In the genomic region with DNA sequence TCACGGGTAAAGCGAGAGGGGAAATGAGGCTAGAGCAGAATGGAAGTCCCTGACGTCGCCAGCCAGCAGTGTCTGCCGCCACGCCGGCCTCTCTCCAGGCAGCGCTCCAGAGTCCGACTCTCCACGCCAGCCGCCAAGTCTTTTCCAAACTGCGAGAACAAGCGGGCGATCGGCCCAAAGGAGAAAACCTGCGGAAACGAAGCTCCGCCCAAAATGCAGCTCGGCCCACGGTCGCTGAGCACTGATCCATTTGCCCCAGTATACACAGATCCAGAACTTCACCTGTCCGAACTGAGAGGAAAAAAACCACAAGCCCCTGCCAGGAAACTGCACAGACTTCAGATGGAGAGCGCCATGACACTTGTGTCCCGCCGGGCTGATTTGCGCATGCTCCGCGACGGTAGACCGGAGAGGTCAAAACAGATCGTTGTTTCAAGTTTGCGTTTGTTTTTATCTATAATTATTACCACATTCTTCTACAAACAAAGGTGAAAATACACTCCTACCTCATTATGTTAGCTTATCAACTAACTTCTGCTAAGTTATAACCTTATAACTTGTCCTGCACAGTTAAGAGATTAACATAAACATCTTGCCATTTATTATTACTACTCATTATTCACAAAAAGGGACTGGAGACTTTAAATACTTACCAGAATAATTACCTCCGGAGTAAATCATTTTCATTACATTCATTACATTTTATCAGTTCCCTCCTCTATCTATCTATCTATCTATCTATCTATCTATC, we compare ENCODE assay signal across 8 mouse cellular contexts. TPM values are rescaled to one million over a fixed set of nuclear protein-coding genes. Genes with fewer than 3 reads are reported as not detected.
A peak's percentile ranks its signal among the peaks of the same experiment; 100 is the strongest.
DNase-seq lines count a peak whose midpoint lies in the region; ATAC-seq and TF ChIP-seq lines count a peak whose summit lies in the region.

Gene Cdkal1, minus strand, starts transcription at position 394 of the 751 bp plus-strand sequence.

- peak within 1 kb of the TSS; percentile 83 for H3K4me3 ChIP-seq in forebrain, embryonic 11.5 days (ENCODE audit: low read depth, low read length)
- peak within 1 kb of the TSS; percentile 90 for H3K4me3 ChIP-seq in heart, postnatal 0 days (ENCODE audit: low read depth, low read length)
- H3K4me3 ChIP-seq in liver, embryonic 16.5 days (ENCODE audit: low read depth, low read length) = peak within 1 kb of the TSS; percentile 83
- H3K4me3 ChIP-seq in neural tube, embryonic 13.5 days = peak within 1 kb of the TSS; percentile 81
- H3K4me3 ChIP-seq in testis, adult 2 months (ENCODE audit: control insufficient read depth, low read depth, low read length) = peak within 1 kb of the TSS; percentile 99

- no peaks in the 10 kb centered on the region; the same call in 1 of the 2 replicates for H3K36me3 ChIP-seq in forebrain, embryonic 11.5 days (ENCODE audit: control insufficient read depth, insufficient read depth, low read length)
- H3K36me3 ChIP-seq in heart, postnatal 0 days (replicated peaks; ENCODE audit: control insufficient read depth, insufficient read depth, low read length) = 0 out of 2 replicates have a peak, but pooled peaks cover 8% of the 10 kb centered on the region
- H3K36me3 ChIP-seq in liver, embryonic 16.5 days (ENCODE audit: control insufficient read depth, insufficient read depth) = no peaks in the 10 kb centered on the region
- no peaks in the 10 kb centered on the region for H3K36me3 ChIP-seq in neural tube, embryonic 13.5 days
- H3K36me3 ChIP-seq in testis, adult 2 months (ENCODE audit: control insufficient read depth, insufficient read depth, low read length) = no peaks in the 10 kb centered on the region

- TF ChIP-seq CTCF in heart, postnatal 0 days (IDR thresholded peaks at IDR 0.05; ENCODE audit: low read depth) = no peak
- no peak for TF ChIP-seq CTCF in testis, adult 2 months (IDR thresholded peaks at IDR 0.05; ENCODE audit: control insufficient read depth, insufficient read depth, insufficient replicate concordance, low read depth, low read length)

- peak within 1 kb of the TSS; percentile 84 for H3K9ac ChIP-seq in forebrain, embryonic 11.5 days (ENCODE audit: low read length)
- H3K9ac ChIP-seq in heart, postnatal 0 days (replicated peaks; ENCODE audit: low read depth, low read length) = peak within 1 kb of the TSS; percentile 89
- peak within 1 kb of the TSS; percentile 84 for H3K9ac ChIP-seq in liver, embryonic 16.5 days (ENCODE audit: low read depth, low read length)
- H3K9ac ChIP-seq in neural tube, embryonic 13.5 days = peak within 1 kb of the TSS; percentile 81

- peak; percentile 58 to 67 for DNase-seq in CD8-positive naive resting alpha-beta T cell, adult 2 months (ENCODE audit: low read depth in 2 of 2, low spot score in 2 of 2)
- DNase-seq in c-Kit-positive CD71-negative TER-119-negative erythroid progenitor cells, embryonic 14.5 days (ENCODE audit: low read depth) = peak; percentile 69
- peak; percentile 86 for DNase-seq in forebrain, embryonic 11.5 days (ENCODE audit: low spot score)
- peak; percentile 76 for DNase-seq in heart, postnatal 0 days (ENCODE audit: low spot score)
- DNase-seq in kidney, postnatal 4 days = peak; percentile 86 to 91

- H3K4me1 ChIP-seq in forebrain, embryonic 11.5 days (replicated peaks; ENCODE audit: control insufficient read depth, insufficient read depth, low read length) = no peaks in the 10 kb centered on the region
- peaks cover 5% of the 10 kb centered on the region; the same call in 1 of the 2 replicates for H3K4me1 ChIP-seq in heart, postnatal 0 days (ENCODE audit: control insufficient read depth, insufficient read depth)
- no peaks in the 10 kb centered on the region; the same call in 1 of the 2 replicates for H3K4me1 ChIP-seq in liver, embryonic 16.5 days (ENCODE audit: control insufficient read depth, low read depth, low read length)
- H3K4me1 ChIP-seq in neural tube, embryonic 13.5 days (replicated peaks) = peaks cover 21% of the 10 kb centered on the region
- H3K4me1 ChIP-seq in testis, adult 2 months (ENCODE audit: control insufficient read depth, insufficient read depth, low read length) = no peaks in the 10 kb centered on the region

- peak; percentile 87 for ATAC-seq in forebrain, embryonic 11.5 days (replicated peaks; ENCODE audit: low FRiP score)
- ATAC-seq in heart, postnatal 0 days (ENCODE audit: insufficient read depth, low read depth) = peak; percentile 89
- ATAC-seq in liver, embryonic 16.5 days (ENCODE audit: low read depth) = peak; percentile 83
- peak; percentile 90 for ATAC-seq in neural tube, embryonic 13.5 days (ENCODE audit: low read depth)

- H3K9me3 ChIP-seq in forebrain, embryonic 11.5 days (ENCODE audit: control insufficient read depth, low read length) = no peaks in the 10 kb centered on the region
- H3K9me3 ChIP-seq in heart, postnatal 0 days (replicated peaks; ENCODE audit: control insufficient read depth, low read length) = no peaks in the 10 kb centered on the region
- no peaks in the 10 kb centered on the region for H3K9me3 ChIP-seq in liver, embryonic 16.5 days (replicated peaks; ENCODE audit: control insufficient read depth, low read length)
- H3K9me3 ChIP-seq in neural tube, embryonic 13.5 days = no peaks in the 10 kb centered on the region

- under 1% methylated on average over 33 of the region's 33 CpGs for WGBS in forebrain, embryonic 11.5 days
- WGBS in heart, postnatal 0 days = under 1% methylated on average over 33 of the region's 33 CpGs
- under 1% methylated on average over 33 of the region's 33 CpGs for WGBS in liver, embryonic 16.5 days (ENCODE audit: insufficient replicate concordance)
- WGBS in neural tube, embryonic 13.5 days = under 1% methylated on average over 33 of the region's 33 CpGs

- no peaks in the 10 kb centered on the region for H3K27me3 ChIP-seq in forebrain, embryonic 11.5 days (ENCODE audit: control insufficient read depth, insufficient read depth, low read length)
- H3K27me3 ChIP-seq in heart, postnatal 0 days (ENCODE audit: control insufficient read depth, insufficient read depth, low read length) = no peaks in the 10 kb centered on the region
- no peaks in the 10 kb centered on the region for H3K27me3 ChIP-seq in liver, embryonic 16.5 days (ENCODE audit: control insufficient read depth, insufficient read depth, low read depth, low read length)
- H3K27me3 ChIP-seq in neural tube, embryonic 13.5 days = no peaks in the 10 kb centered on the region
- H3K27me3 ChIP-seq in testis, adult 2 months (ENCODE audit: control insufficient read depth, insufficient read depth, low read length) = no peaks in the 10 kb centered on the region

- H3K27ac ChIP-seq in forebrain, embryonic 11.5 days (ENCODE audit: low read depth, low read length) = peak within 1 kb of the TSS; percentile 27; the same call in 1 of the 2 replicates
- H3K27ac ChIP-seq in heart, postnatal 0 days (ENCODE audit: low read depth) = peak within 1 kb of the TSS; percentile 94
- H3K27ac ChIP-seq in liver, embryonic 16.5 days (ENCODE audit: low read length) = peak within 1 kb of the TSS; percentile 78
- peak within 1 kb of the TSS; percentile 81 for H3K27ac ChIP-seq in neural tube, embryonic 13.5 days (replicated peaks)
- H3K27ac ChIP-seq in testis, adult 2 months (ENCODE audit: control insufficient read depth, insufficient read depth, low read depth, low read length) = peak within 1 kb of the TSS; percentile 59

- no peak for TF ChIP-seq EP300 in heart, postnatal 0 days (IDR thresholded peaks at IDR 0.05; ENCODE audit: low read depth)

- TF ChIP-seq POLR2A in testis, adult 2 months (IDR thresholded peaks at IDR 0.05; ENCODE audit: control insufficient read depth, low read depth, low read length) = peak; percentile 77

- H3K4me2 ChIP-seq in forebrain, embryonic 11.5 days (ENCODE audit: low read depth, low read length, severe bottlenecking) = peak within 1 kb of the TSS; percentile 46
- H3K4me2 ChIP-seq in heart, postnatal 0 days (ENCODE audit: low read depth, low read length) = peak within 1 kb of the TSS; percentile 93
- peak within 1 kb of the TSS; percentile 80 for H3K4me2 ChIP-seq in liver, embryonic 16.5 days (ENCODE audit: low read depth, low read length)
- peak within 1 kb of the TSS; percentile 73 for H3K4me2 ChIP-seq in neural tube, embryonic 13.5 days

RNA-seq across cellular contexts. Expression of gene Cdkal1, which starts in this region (rescaled TPM):
- polyA plus RNA-seq in forebrain, embryonic 11.5 days (2014; fragmentation: Nextera tagmentation; extraction: Ambion mirVana) = 37.5 and 38.9 TPM in 2 replicates
- total RNA-seq in heart, postnatal 0 days (2014; rRNA removed; ENCODE audit: low replicate concordance) = 8.2 and 9.6 TPM in 2 replicates
- 17.5 and 17.6 TPM in 2 replicates for polyA plus RNA-seq in heart, postnatal 0 days (2015; fragmentation: Nextera tagmentation; extraction: Ambion mirVana)
- polyA plus RNA-seq in liver, embryonic 16.5 days (2015; fragmentation: Nextera tagmentation; extraction: Ambion mirVana) = 8.9 and 9.3 TPM in 2 replicates
- 21.6 and 27.7 TPM in 2 replicates for polyA plus RNA-seq in neural tube, embryonic 13.5 days (2015; fragmentation: Nextera tagmentation; extraction: Ambion mirVana)
- 11.7 and 14.3 TPM in 2 replicates for polyA plus RNA-seq in testis, adult 2 months (2012; rRNA removed)

Comparison
In these comparisons a context has a peak if more than half of its experiments do, and no peak if none do; other contexts are left out.
1. Peak in every context shown above with its lines: DNase-seq, ATAC-seq, H3K4me3 ChIP-seq and H3K27ac ChIP-seq.
2. H3K27ac ChIP-seq: peak in every context shown above with its lines; median percentile 94 in heart, postnatal 0 days; 81 in neural tube, embryonic 13.5 days; 78 in liver, embryonic 16.5 days; 59 in testis, adult 2 months; 27 in forebrain, embryonic 11.5 days.